Mouse (Mus musculus) lung, postnatal 10 days (tissue): ENCODE measurements around the gene A2ml1.

ENCODE experiments used
- DNase-seq: peaks from one replicate; pipeline ENCODE4 v3.0.0; 2021

Gene A2ml1

GRCm38 (mm10) chr6:128549463-128550452 is 31.6 kb downstream of the A2ml1 start:
- no peak for DNase-seq

GRCm38 (mm10) chr6:128548532-128548931 is 32.9 kb downstream of the A2ml1 start:
- no peak for DNase-seq

DNA sequence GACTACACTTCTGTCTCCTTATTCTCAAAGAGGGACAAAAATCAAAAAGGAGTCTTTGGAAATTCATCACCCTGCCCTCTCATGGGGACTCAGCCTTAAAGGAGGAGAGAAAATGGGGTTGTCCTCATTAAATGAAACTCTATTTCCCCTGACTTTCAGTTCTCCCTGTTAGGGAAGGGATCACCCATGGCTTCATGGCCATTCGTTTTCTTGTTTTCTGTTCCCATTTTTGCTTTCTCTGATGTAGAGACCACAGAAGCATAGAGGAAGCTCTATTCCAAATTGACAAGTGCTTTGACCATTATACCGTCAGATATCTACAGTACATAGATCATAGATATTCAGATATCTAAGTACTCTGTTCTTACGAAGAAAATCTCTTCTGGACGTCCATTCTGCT is 36.0 kb downstream of the A2ml1 start:
- no peak for DNase-seq

DNA sequence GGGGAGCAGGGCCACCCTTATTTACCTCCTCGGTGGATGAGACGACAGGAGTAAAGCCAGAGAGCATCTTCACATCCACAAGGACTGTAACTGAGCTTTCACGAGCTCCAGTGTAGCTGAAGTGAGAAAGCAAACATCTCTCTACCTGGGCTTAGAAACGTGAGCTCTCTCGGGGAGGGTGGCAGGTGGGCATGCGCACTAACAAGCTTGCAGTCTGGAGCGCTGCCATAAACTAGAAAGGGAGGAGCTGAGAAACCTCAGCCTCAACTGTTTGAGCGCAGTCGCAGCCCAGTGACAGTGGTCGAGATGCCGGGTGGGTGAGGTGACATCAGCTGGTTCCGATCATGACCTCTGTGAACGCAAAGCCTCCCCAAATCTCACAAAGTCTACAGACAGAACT is 38.2 kb downstream of the A2ml1 start:
- DNase-seq = peak; percentile 39

GRCm38 (mm10) chr6:128535250-128535649 is 46.2 kb downstream of the A2ml1 start:
- no peak for DNase-seq

DNA sequence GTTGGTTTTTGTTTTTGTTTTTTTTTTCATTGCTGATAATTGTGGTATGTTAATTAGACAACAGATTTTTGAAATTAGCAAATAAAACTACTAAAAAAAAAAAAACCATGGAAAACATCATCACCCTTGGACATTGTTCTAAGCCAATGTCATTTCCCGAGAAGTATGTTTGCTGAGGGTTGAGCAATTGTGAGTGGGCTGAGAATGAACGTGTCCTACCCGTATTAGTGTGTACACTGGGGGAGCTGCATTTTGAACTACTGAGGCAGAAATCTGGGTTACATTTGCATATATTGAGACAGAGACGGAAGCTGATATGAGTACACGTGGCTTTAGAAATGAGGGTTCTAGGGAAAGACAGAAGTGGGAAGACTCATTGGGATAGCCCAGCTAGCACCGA is 48.1 kb downstream of the A2ml1 start:
- DNase-seq = no peak

GRCm38 (mm10) chr6:128532701-128533100 is 48.7 kb downstream of the A2ml1 start:
- no peak for DNase-seq

DNA sequence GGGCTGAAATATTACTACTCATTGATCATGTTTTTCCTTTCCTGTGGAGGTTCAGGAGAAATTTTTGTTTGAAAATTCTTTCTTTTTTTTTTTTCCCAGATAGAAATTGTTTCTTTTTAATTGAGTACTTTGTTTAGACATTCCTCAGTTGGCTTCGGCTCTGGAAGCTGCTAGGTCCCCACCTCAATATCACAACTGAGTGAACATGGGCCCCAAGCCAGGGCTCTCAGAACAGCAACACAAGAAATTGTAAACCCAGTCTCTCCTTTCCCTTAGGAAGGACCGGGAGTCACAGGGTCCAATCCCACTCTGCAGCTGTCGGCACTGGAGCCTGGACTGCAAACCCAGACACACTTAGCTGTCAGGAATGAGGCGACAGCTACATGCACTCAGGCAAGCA is 52.9 kb downstream of the A2ml1 start:
- no peak for DNase-seq

GRCm38 (mm10) chr6:128527110-128527509 is 54.3 kb downstream of the A2ml1 start:
- DNase-seq = no peak

DNA sequence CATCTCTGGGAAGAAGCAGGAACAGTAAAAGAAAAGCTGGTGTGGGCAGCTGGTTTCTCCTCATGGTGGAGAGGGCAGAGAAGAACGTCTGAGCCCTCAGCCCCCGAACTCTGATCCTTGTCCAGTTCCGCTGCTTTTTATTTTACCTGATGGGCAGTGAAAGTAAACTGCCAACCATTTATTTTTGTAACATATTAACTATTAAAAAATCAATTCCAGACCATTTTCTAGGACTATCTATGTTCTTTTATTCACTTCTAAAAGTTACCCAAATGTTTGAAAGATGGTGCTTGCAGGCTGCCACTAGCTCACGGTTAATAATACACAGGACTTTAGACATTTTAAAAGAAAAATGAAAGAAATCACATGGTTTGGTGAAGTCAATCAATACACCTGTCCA is 54.8 kb downstream of the A2ml1 start, which contains the start of gene Pzp:
Gene Pzp, minus strand, starts transcription at position 120 of the 400 bp plus-strand sequence.
- no peak for DNase-seq

DNA sequence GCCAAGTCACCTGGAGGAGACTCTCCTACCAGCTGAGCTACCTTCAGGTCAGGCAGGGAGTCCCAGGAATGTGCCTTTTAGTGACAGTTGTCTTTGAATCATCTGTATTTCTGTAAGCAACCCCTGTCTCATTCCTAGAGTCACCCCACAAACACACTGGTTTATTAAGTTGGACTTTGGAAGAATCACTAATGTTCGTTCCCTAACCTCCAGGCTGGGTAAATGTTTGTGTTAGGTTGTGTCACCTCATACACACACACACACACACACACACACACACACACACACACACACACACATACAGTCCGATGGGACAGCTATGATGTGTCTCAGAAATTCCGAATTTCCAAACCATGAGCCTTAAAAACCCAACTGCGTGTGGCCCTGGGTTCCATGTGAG is 55.6 kb downstream of the A2ml1 start:
- no peak for DNase-seq

- no peak for DNase-seq
Measured at GRCm38 (mm10) chr6:128523360-128523759, 58.0 kb downstream of the A2ml1 start.

DNA sequence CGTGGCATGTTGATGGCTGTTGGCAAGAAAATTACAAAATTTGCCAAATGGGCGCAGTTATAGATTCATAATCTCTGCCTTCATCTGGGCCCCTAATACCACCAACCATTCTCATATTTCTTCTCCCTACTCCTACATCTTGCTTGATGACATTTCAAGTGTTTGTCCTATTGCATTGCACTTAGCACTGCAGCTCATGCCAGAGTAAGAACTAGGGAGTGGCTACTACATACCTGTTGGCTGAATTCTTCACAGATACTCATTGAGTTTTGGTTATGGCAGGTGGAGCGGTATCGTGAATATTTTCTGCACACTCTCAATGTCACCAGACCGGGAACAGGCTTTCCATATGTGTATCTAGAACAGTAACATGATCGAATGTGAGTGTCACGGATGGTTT is 62.2 kb downstream of the A2ml1 start:
- DNase-seq = no peak

- DNase-seq = no peak
Measured at GRCm38 (mm10) chr6:128505676-128506236, 75.7 kb downstream of the A2ml1 start.

DNA sequence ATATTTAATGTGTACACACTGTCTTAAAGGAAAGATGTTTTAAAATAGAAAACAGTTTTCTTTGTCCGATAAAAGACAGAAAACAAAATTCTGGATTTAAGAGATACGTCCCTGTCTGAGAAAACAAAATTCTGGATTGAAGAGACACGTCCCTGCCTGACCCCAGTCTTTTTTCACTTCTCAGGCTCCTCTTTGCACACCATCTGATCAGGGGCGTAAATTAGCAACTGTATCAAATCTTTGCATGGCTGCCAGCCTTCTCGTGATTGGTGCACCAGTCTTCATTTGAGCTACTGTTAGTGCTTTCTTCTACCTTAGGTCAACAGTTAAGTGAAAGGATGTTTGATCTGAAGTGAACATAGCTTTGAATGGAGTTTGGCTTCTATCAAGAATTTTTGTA is 76.7 kb downstream of the A2ml1 start:
- DNase-seq = no peak

DNA sequence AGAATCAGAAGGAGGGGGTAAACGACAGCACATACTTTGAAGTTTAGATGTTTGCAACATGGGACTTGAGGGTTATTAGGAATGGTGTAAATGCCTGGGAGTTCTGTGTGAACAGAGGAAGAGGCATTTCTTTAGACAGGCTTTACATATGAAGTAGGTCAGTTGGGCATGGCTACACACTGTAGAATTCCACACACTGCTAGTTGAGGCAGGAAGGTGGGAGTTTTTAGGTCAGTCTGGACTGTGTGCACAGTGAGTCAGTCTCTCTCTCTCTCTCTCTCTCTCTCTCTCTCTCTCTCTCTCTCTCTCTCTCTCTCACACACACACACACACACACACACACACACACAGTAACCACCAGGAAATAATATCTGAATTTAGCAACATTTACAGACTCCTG is 86.1 kb downstream of the A2ml1 start:
- DNase-seq = no peak

GRCm38 (mm10) chr6:128494646-128495331 is 86.6 kb downstream of the A2ml1 start:
- DNase-seq = peak; percentile 33

- DNase-seq = no peak
Measured at GRCm38 (mm10) chr6:128491916-128492315, 89.5 kb downstream of the A2ml1 start.

- DNase-seq = no peak
Measured at GRCm38 (mm10) chr6:128490141-128490540, 91.3 kb downstream of the A2ml1 start.
